Mouse (Mus musculus): ENCODE measurements around the gene 1700007K13Rik. TPM values are rescaled to one million over a fixed set of nuclear protein-coding genes. Genes with fewer than 3 reads are reported as not detected.
A peak's percentile ranks its signal among the peaks of the same experiment; 100 is the strongest.

Gene 1700007K13Rik
- polyA plus RNA-seq, 1 experiment from 2014 or later: 1.5 TPM

DNA sequence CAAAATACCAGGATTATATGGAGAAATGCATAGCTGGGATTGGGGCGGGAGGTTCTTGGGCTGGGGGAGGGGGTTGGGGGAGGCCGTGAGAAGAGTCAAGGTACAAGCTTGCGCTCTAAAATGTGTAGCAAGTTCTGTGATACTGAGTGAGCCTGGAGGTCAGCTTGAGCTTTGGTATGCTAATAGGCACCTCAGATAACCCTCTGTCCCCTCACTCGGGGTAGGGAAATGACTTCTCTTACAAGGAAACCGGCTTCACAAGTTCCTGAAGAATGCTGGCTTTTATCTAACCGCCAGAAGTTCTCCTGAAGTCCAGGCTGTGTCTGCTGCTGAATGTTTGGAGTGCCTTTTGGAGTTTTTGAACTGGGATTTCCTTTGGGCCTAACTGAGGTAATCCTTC lies 35.3 kb downstream of the 1700007K13Rik start:
- Histone ChIP-seq H3K4me3 (no peak overlapping the region), H3K27ac (replicated peaks) (no peak overlapping the region), H3K27me3 (replicated peaks; ENCODE audit: low read depth, poor library complexity, severe bottlenecking) (no peaks in the 10 kb centered on the region), H3K36me3 (replicated peaks) (no peaks in the 10 kb centered on the region), H3K9me3 (peaks cover 3% of the 10 kb centered on the region; the same call in 1 of the 2 replicates), H3K4me1 (peaks cover 4% of the 10 kb centered on the region)
- DNase-seq (ENCODE audit: low spot score): no peak
- 55% methylated on average over 6 of the region's 6 CpGs for WGBS

DNA sequence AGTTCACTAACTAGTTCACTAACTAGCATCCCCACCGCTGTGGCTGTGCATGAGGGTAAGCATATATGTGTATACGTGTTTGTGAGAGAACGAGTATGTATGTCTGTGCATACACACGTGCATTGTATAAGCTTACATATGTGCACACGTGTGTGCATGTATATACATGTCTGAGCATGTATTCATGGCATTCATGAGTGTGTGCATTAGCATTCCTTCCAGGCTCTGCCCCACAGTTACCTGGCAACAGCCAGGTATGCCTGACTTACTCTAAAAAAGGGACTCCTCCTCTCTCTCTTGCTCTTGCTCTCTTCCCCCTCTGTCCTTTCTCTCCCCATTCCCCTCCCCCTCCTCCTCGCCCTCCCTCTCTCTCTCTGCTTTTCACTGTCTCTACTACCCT lies 38.9 kb downstream of the 1700007K13Rik start:
- no peak overlapping the region for H3K4me3 ChIP-seq
- H3K9me3 ChIP-seq: peaks cover 3% of the 10 kb centered on the region; the same call in 1 of the 2 replicates
- H3K27me3 ChIP-seq (replicated peaks; ENCODE audit: low read depth, poor library complexity, severe bottlenecking): no peaks in the 10 kb centered on the region
- DNase-seq (ENCODE audit: low spot score): no peak
- 81% methylated on average over 6 of the region's 6 CpGs for WGBS
- H3K27ac ChIP-seq (replicated peaks): no peak overlapping the region
- no peaks in the 10 kb centered on the region for H3K36me3 ChIP-seq (replicated peaks)
- peaks cover 3% of the 10 kb centered on the region; the same call in 1 of the 2 replicates for H3K4me1 ChIP-seq

DNA sequence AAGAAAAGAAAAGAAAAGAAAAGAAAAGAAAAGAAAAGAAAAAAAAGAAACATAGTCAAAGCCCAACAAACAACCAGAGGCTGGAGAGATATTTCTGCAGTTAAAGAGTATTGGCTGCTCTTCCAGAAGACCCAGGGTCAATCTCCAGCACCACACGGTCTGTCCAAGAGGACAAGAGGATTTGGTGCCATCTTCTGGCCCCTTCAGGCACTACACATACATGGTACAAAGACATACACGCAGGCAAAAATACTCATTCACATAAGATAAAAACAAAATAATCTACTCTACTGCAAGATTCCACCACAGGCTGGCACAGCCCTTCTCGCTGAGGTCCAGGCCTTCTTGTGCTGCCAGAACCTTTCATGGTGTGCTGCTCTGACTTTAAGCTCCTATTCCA lies 43.0 kb downstream of the 1700007K13Rik start:
- H3K4me1 ChIP-seq: peaks cover 10% of the 10 kb centered on the region; the same call in 1 of the 2 replicates
- no peaks in the 10 kb centered on the region for H3K36me3 ChIP-seq (replicated peaks)
- H3K27ac ChIP-seq (replicated peaks): no peak overlapping the region
- H3K4me3 ChIP-seq: no peak overlapping the region
- peak; percentile 66 for DNase-seq (ENCODE audit: low spot score)
- H3K27me3 ChIP-seq (replicated peaks; ENCODE audit: low read depth, poor library complexity, severe bottlenecking): no peaks in the 10 kb centered on the region
- WGBS: 30% methylated on average over 3 of the region's 3 CpGs
- no peaks in the 10 kb centered on the region for H3K9me3 ChIP-seq

GRCm38 (mm10) chr2:28419898-28420297 lies 46.2 kb downstream of the 1700007K13Rik start:
- peak; percentile 90 for DNase-seq (ENCODE audit: low spot score)
- Histone ChIP-seq H3K4me3 (no peak overlapping the region), H3K36me3 (replicated peaks) (no peaks in the 10 kb centered on the region), H3K4me1 (peaks cover 6% of the 10 kb centered on the region; the same call in 1 of the 2 replicates), H3K27ac (replicated peaks) (no peak overlapping the region), H3K27me3 (replicated peaks; ENCODE audit: low read depth, poor library complexity, severe bottlenecking) (no peaks in the 10 kb centered on the region), H3K9me3 (no peaks in the 10 kb centered on the region)
- WGBS: 13% methylated on average over 4 of the region's 4 CpGs

DNA sequence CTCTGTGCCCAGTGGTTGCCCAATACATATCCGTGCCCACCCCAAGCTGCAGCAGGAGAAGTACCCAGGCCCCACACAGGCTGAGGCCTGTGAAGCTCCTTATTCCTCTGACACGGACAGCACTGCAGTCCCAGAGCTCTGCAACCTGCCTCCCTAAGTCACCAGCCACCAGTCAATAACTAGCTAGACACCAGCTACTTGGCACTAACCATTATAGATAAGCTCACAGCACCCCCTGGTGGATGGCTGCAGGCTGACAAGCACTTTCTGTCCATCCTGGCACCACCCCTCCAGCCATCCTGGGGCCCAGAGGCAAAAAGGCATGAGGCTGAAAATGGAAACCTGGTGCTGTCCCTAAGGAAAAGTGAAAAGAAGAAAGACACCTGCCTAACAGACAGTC lies 48.1 kb downstream of the 1700007K13Rik start:
- Histone ChIP-seq H3K27ac (replicated peaks) (no peak overlapping the region), H3K27me3 (replicated peaks; ENCODE audit: low read depth, poor library complexity, severe bottlenecking) (no peaks in the 10 kb centered on the region), H3K36me3 (replicated peaks) (no peaks in the 10 kb centered on the region), H3K4me3 (no peak overlapping the region), H3K9me3 (no peaks in the 10 kb centered on the region), H3K4me1 (peaks cover 6% of the 10 kb centered on the region; the same call in 1 of the 2 replicates)
- WGBS: 40% methylated on average over 2 of the region's 2 CpGs
- peak; percentile 89 for DNase-seq (ENCODE audit: low spot score)

- 79% methylated on average over 1 of the region's 1 CpGs for WGBS
- no peak for DNase-seq (ENCODE audit: low spot score)
- Histone ChIP-seq H3K36me3 (replicated peaks) (no peaks in the 10 kb centered on the region), H3K27ac (replicated peaks) (no peak overlapping the region; the same call in 1 of the 2 replicates), H3K9me3 (no peaks in the 10 kb centered on the region), H3K27me3 (replicated peaks; ENCODE audit: low read depth, poor library complexity, severe bottlenecking) (no peaks in the 10 kb centered on the region), H3K4me3 (no peak overlapping the region), H3K4me1 (peaks cover 6% of the 10 kb centered on the region; the same call in 1 of the 2 replicates)
These were observed 49.6 kb downstream of the 1700007K13Rik start for GRCm38 (mm10) chr2:28416511-28416910.

DNA sequence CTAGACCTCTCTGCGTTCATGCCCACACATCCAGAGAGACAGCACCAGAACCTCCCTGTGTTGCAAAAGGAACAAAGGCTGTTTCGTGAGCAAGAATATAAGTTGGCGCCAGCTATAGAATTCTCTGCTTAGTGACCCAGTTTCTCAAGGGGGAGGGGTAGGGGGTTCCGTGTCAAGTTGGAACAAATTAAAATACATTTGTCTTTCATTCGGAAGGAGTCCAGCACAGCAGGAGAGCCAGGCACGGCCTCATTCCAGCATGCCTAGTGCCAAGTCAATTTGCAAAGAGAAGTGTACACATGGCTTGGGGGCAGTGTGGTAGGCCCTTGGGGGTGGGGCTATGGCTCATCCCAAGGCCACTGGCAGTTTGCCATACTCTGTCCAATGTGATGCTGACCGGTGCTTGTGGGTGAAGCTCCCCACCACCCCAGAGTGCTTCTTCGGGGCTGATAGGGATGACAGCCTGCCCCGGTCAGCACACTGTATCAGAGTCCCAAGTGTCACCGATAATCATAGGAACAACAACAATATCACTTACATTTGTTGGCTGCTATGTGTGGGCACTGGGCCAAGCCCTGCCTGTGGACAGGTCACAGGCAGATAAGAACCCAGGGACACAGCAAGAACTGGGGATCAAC lies 50.6 kb downstream of the 1700007K13Rik start:
- no peak overlapping the region for H3K4me3 ChIP-seq
- no peaks in the 10 kb centered on the region for H3K9me3 ChIP-seq
- no peaks in the 10 kb centered on the region for H3K27me3 ChIP-seq (replicated peaks; ENCODE audit: low read depth, poor library complexity, severe bottlenecking)
- peaks cover 6% of the 10 kb centered on the region; the same call in 1 of the 2 replicates for H3K4me1 ChIP-seq
- no peaks in the 10 kb centered on the region for H3K36me3 ChIP-seq (replicated peaks)
- 80% methylated on average over 10 of the region's 10 CpGs for WGBS
- no peak for DNase-seq (ENCODE audit: low spot score)
- no peak overlapping the region for H3K27ac ChIP-seq (replicated peaks)

- Histone ChIP-seq H3K4me3 (no peak overlapping the region), H3K9me3 (no peaks in the 10 kb centered on the region), H3K27me3 (replicated peaks; ENCODE audit: low read depth, poor library complexity, severe bottlenecking) (no peaks in the 10 kb centered on the region), H3K4me1 (peaks cover 6% of the 10 kb centered on the region; the same call in 1 of the 2 replicates), H3K36me3 (replicated peaks) (no peaks in the 10 kb centered on the region), H3K27ac (replicated peaks) (no peak overlapping the region)
- WGBS: 84% methylated on average over 5 of the region's 5 CpGs
- no peak for DNase-seq (ENCODE audit: low spot score)
These were observed 51.4 kb downstream of the 1700007K13Rik start for GRCm38 (mm10) chr2:28414757-28415137.

- Histone ChIP-seq H3K4me3 (no peak overlapping the region), H3K9me3 (no peaks in the 10 kb centered on the region), H3K27me3 (replicated peaks; ENCODE audit: low read depth, poor library complexity, severe bottlenecking) (no peaks in the 10 kb centered on the region), H3K27ac (replicated peaks) (no peak overlapping the region), H3K4me1 (peaks cover 11% of the 10 kb centered on the region), H3K36me3 (replicated peaks) (no peaks in the 10 kb centered on the region)
- no peak for DNase-seq (ENCODE audit: low spot score)
- WGBS: 90% methylated on average over 5 of the region's 5 CpGs
These were observed 51.9 kb downstream of the 1700007K13Rik start for GRCm38 (mm10) chr2:28414116-28414756.

GRCm38 (mm10) chr2:28412936-28413335 lies 53.2 kb downstream of the 1700007K13Rik start:
- Histone ChIP-seq H3K4me1 (peaks cover 6% of the 10 kb centered on the region), H3K4me3 (no peak overlapping the region), H3K27ac (replicated peaks) (no peak overlapping the region), H3K27me3 (replicated peaks; ENCODE audit: low read depth, poor library complexity, severe bottlenecking) (no peaks in the 10 kb centered on the region), H3K9me3 (no peaks in the 10 kb centered on the region), H3K36me3 (replicated peaks) (no peaks in the 10 kb centered on the region)
- DNase-seq (ENCODE audit: low spot score): no peak
- 87% methylated on average over 6 of the region's 6 CpGs for WGBS

Other genes with a start within 250 kb of the 1700007K13Rik start
- 5.0 and 5.3 TPM in 2 replicates for gene Ppp1r26, start 19.5 kb downstream of the 1700007K13Rik start, polyA plus RNA-seq (2016; fragmentation: Nextera tagmentation; extraction: Ambion mirVana)
- 68.5 and 71.9 TPM in 2 replicates for gene Mrps2, start 1.7 kb upstream of the 1700007K13Rik start, polyA plus RNA-seq (2016; fragmentation: Nextera tagmentation; extraction: Ambion mirVana)
- gene Gbgt1, start 30.6 kb upstream of the 1700007K13Rik start, polyA plus RNA-seq (2016; fragmentation: Nextera tagmentation; extraction: Ambion mirVana): 0.22 TPM in 1 of 2 replicates, not detected in the other
- not detected in 2 replicates for gene Gm10134, start 39.8 kb upstream of the 1700007K13Rik start, polyA plus RNA-seq (2016; fragmentation: Nextera tagmentation; extraction: Ambion mirVana)
- 36.7 and 44.2 TPM in 2 replicates for gene Ralgds, start 46.8 kb upstream of the 1700007K13Rik start, polyA plus RNA-seq (2016; fragmentation: Nextera tagmentation; extraction: Ambion mirVana)
- gene Cel, start 97.1 kb upstream of the 1700007K13Rik start, polyA plus RNA-seq (2016; fragmentation: Nextera tagmentation; extraction: Ambion mirVana): not detected in 2 replicates
- 57.9 and 61.4 TPM in 2 replicates for gene Gtf3c5, start 117.4 kb upstream of the 1700007K13Rik start, polyA plus RNA-seq (2016; fragmentation: Nextera tagmentation; extraction: Ambion mirVana)
- gene Gfi1b, start 155.7 kb upstream of the 1700007K13Rik start, polyA plus RNA-seq (2016; fragmentation: Nextera tagmentation; extraction: Ambion mirVana): 2.7 and 3.9 TPM in 2 replicates
- gene Tsc1, start 174.9 kb upstream of the 1700007K13Rik start, polyA plus RNA-seq (2016; fragmentation: Nextera tagmentation; extraction: Ambion mirVana): 21.4 and 23.5 TPM in 2 replicates
- 2.6 and 3.2 TPM in 2 replicates for gene Spaca9, start 233.4 kb upstream of the 1700007K13Rik start, polyA plus RNA-seq (2016; fragmentation: Nextera tagmentation; extraction: Ambion mirVana)
- 0.70 and 1.1 TPM in 2 replicates for gene Ak8, start 233.8 kb upstream of the 1700007K13Rik start, polyA plus RNA-seq (2016; fragmentation: Nextera tagmentation; extraction: Ambion mirVana)

Measured in embryonic facial prominence, embryonic 10.5 days (tissue).